Mouse (Mus musculus) cerebellum, adult 2 months (tissue): ENCODE results near the gene Cyp1a2.

ENCODE experiments used
- CTCF ChIP-seq: fragments of 200-500 bp; IDR thresholded peaks from 2 replicates; pipeline ENCODE4 v1.5.1; 2011; ENCODE audit warnings: low read depth, mild to moderate bottlenecking, control low read depth, low read length, moderate library complexity, borderline replicate concordance; ENCODE audit not compliant: insufficient read depth
- POLR2A ChIP-seq: fragments of 200-500 bp; IDR thresholded peaks from 2 replicates; pipeline ENCODE4 v1.6.1; 2011; ENCODE audit warnings: low read length, control low read depth, borderline replicate concordance; ENCODE audit not compliant: insufficient read depth

DNA sequence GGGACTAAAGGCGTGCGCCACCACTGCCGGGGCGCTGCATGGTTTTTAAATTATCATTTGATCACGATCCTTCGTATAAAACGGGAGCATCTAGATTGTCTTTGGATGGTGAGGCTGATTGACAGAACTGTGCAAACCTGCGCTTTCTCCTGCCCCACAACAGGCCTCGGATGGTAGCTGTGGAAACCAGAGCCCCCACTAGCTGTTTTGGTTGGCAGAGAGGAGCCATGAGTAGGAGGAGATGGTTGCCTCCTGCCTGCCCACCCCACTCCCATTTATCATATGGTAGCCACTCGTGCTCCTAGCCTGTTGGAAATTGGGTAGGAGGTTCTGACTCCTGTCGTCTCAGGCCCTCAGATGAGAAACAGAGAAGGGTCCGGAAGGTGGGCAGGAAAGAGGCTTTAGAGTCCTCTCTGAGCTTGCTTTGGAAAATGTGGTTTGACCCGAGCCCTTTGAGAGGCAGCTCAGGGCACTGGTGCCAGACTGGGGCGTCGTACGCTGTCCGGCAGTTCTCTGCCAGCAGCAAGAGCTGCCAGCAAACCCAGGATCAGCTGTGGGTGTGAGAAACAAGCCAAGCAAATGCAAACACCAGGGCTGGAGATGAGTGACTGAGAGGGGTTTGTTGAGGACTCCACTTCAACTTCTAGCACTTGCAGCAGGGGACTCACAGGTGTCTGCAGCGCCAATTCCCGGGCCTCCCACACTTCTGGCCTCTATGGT lies 26.7 kb downstream of the Cyp1a2 start:
- TF ChIP-seq CTCF (no peak), POLR2A (no peak)
